Mouse (Mus musculus): ENCODE data around the gene Sdc1. TPM values are rescaled to one million over a fixed set of nuclear protein-coding genes. Genes with fewer than 3 reads are reported as not detected.

The Sdc1 gene
- total RNA-seq, 2 experiments from 2014 or later: 1.2 to 1.6 TPM

GRCm38 (mm10) chr12:8781681-8782378 lies 10.7 kb downstream of the Sdc1 start:
- DNase-seq (ENCODE audit: low spot score in 2 of 2): no peak

GRCm38 (mm10) chr12:8782565-8782964 lies 11.4 kb downstream of the Sdc1 start:
- DNase-seq (ENCODE audit: low spot score in 2 of 2): no peak

- peak; percentile 6 to 17 for DNase-seq (ENCODE audit: low spot score in 2 of 2)
Measured at GRCm38 (mm10) chr12:8784189-8784588, 13.1 kb downstream of the Sdc1 start.

- no peak for DNase-seq (ENCODE audit: low spot score in 2 of 2)
Measured at GRCm38 (mm10) chr12:8786476-8786875, 15.4 kb downstream of the Sdc1 start.

GRCm38 (mm10) chr12:8786984-8787730 lies 16.0 kb downstream of the Sdc1 start:
- DNase-seq (ENCODE audit: low spot score in 2 of 2): no peak

- no peak for DNase-seq (ENCODE audit: low spot score in 2 of 2)
Measured at GRCm38 (mm10) chr12:8788469-8788868, 17.3 kb downstream of the Sdc1 start.

GRCm38 (mm10) chr12:8790615-8791014 lies 19.5 kb downstream of the Sdc1 start:
- DNase-seq (ENCODE audit: low spot score in 2 of 2): no peak

- DNase-seq (ENCODE audit: low spot score in 2 of 2): no peak
Measured at GRCm38 (mm10) chr12:8793410-8794051, 22.4 kb downstream of the Sdc1 start.

- no peak for DNase-seq (ENCODE audit: low spot score in 2 of 2)
Measured at GRCm38 (mm10) chr12:8797936-8798335, 26.8 kb downstream of the Sdc1 start.

- DNase-seq (ENCODE audit: low spot score in 2 of 2): no peak
Measured at GRCm38 (mm10) chr12:8798486-8799020, 27.4 kb downstream of the Sdc1 start.

GRCm38 (mm10) chr12:8803421-8804076 lies 32.4 kb downstream of the Sdc1 start:
- DNase-seq (ENCODE audit: low spot score in 2 of 2): no peak

GRCm38 (mm10) chr12:8804077-8804456 lies 32.9 kb downstream of the Sdc1 start:
- DNase-seq (ENCODE audit: low spot score in 2 of 2): no peak

GRCm38 (mm10) chr12:8804934-8805722 lies 34.0 kb downstream of the Sdc1 start:
- DNase-seq (ENCODE audit: low spot score in 2 of 2): no peak

- DNase-seq (ENCODE audit: low spot score in 2 of 2): no peak
Measured at GRCm38 (mm10) chr12:8809086-8809485, 38.0 kb downstream of the Sdc1 start.

GRCm38 (mm10) chr12:8809626-8810025 lies 38.5 kb downstream of the Sdc1 start:
- no peak for DNase-seq (ENCODE audit: low spot score in 2 of 2)

GRCm38 (mm10) chr12:8810966-8811365 lies 39.8 kb downstream of the Sdc1 start:
- DNase-seq (ENCODE audit: low spot score in 2 of 2): no peak

- DNase-seq (ENCODE audit: low spot score in 2 of 2): no peak
Measured at GRCm38 (mm10) chr12:8811441-8811871, 40.3 kb downstream of the Sdc1 start.

GRCm38 (mm10) chr12:8811894-8812560 lies 40.9 kb downstream of the Sdc1 start:
- no peak for DNase-seq (ENCODE audit: low spot score in 2 of 2)

- peak in 1 of 2 experiments; percentile 5 for DNase-seq (ENCODE audit: low spot score in 2 of 2)
Measured at GRCm38 (mm10) chr12:8817467-8818232, 46.5 kb downstream of the Sdc1 start.
